Mouse (Mus musculus) limb, embryonic 10.5 days (tissue): ENCODE results near the gene Taar9. TPM values are rescaled to one million over a fixed set of nuclear protein-coding genes. Genes with fewer than 3 reads are reported as not detected.
"Not testable (repeated sequence)": the region's sequence is repeated elsewhere in the genome, so short reads cannot be mapped to it uniquely, and the experiment has no call there.

Source experiments
- DNase-seq: peaks from one replicate; pipeline ENCODE4 v3.0.0-alpha.2; 2017; ENCODE audit warnings: low spot score
- H3K27ac ChIP-seq: fragments of 300-500 bp; sonication (generic); 2 replicates; pipeline ENCODE4 v1.5.1; 2016; ENCODE audit warnings: mild to moderate bottlenecking
- H3K27me3 ChIP-seq: fragments of 300-500 bp; sonication (generic); 2 replicates; pipeline ENCODE4 v1.6.1; 2016; ENCODE audit warnings: low read depth, mild to moderate bottlenecking; ENCODE audit not compliant: poor library complexity, severe bottlenecking
- H3K36me3 ChIP-seq: fragments of 300-500 bp; sonication (generic); 2 replicates; pipeline ENCODE4 v1.6.1; 2016; ENCODE audit warnings: mild to moderate bottlenecking, moderate library complexity
- H3K4me1 ChIP-seq: fragments of 300-500 bp; sonication (generic); 2 replicates; pipeline ENCODE4 v1.6.1; 2016
- H3K4me3 ChIP-seq: fragments of 300-500 bp; sonication (generic); 2 replicates; pipeline ENCODE4 v1.5.1; 2016; ENCODE audit warnings: mild to moderate bottlenecking, moderate library complexity
- H3K9me3 ChIP-seq: fragments of 300-500 bp; sonication (generic); replicated peaks from 2 replicates; pipeline ENCODE4 v1.6.1; 2016; ENCODE audit warnings: mild to moderate bottlenecking
- WGBS: fragments of 180-500 bp; shearing (Covaris S2); methylation state at CpG from one replicate; pipeline ENCODE4 v1.1.7; 2016; 5-methylcytosine and 5-hydroxymethylcytosine counted together
- polyA plus RNA-seq: library from polyadenylated mRNA; unstranded; fragments of >200 nt; fragmentation: Nextera tagmentation; extraction: Ambion mirVana; gene quantifications from 2 replicates; pipeline ENCODE4 v1.2.1, GENCODE M21; 2016

Gene Taar9
- not detected in 2 replicates for polyA plus RNA-seq

DNA sequence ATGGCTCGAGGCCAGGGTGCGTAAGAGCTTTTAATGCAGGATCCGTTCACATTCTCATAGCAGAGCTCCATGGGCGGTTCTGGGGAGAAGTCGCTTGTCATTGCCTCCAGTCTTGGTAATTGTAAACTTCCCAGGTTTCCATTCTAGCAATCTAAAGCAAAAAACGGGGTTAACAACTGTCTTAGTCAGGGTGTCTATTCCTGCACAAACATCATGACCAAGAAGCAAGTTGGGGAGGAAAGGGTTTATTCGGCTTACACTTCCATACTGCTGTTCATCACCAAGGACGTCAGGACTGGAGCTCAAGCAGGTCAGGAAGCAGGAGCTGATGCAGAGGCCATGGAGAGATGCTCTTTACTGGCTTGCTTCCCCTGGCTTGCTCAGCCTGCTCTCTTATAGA is at the start of gene Taar9:
Gene Taar9 (minus strand): TSS at position 101 of the 400 bp plus-strand sequence.
- not testable (repeated sequence) for DNase-seq
- WGBS = 87% methylated on average over 8 of the region's 8 CpGs

DNA sequence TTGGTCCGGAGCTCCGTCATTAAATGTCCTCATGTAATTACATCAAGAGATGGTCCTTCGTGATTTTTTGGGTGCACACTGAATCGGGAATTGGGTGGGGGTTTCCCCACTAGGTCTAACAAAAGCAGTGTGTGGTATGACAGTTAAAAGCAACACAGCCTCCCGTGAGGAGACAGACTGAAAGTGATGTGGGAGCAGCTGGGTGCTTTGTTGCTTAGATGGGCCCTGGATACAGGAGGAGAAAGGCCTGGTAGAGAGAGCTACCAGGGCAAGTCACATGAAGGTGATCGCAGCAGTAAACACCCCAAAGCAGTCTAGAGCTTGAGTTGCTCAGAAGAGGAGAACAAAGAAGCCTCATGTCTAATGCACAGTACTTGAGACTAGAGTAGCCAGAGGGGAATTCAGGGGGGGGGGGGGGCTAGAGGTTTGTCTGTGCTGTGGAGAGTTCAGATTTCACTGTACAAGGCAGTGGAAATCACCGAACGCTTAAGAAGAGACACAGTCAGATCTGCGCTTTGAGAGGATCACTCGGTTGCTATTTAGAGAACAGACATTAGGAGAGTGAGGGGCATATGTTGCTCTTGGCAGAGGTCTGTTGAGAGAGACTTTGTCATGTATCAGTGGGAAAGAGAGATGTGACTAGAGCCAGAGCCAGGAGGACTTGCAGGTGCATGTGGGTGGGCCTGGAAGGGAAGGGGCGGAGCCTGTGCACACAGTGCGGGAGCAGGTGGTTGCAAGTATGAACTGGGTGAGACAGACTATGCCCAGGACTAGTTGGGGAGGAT is 49.3 kb upstream of the Taar9 start:
- H3K27ac ChIP-seq = no peak overlapping the region
- H3K27me3 ChIP-seq = no peaks in the 10 kb centered on the region
- peaks cover 24% of the 10 kb centered on the region; the same call in 1 of the 2 replicates for H3K36me3 ChIP-seq
- WGBS = 96% methylated on average over 12 of the region's 12 CpGs
- no peak for DNase-seq
- no peaks in the 10 kb centered on the region for H3K9me3 ChIP-seq
- H3K4me1 ChIP-seq = no peaks in the 10 kb centered on the region
- H3K4me3 ChIP-seq = no peak overlapping the region

More for the DNA sequence above, at the start of gene Taar9:
- H3K36me3 ChIP-seq, H3K9me3 ChIP-seq, H3K27me3 ChIP-seq, H3K27ac ChIP-seq, H3K4me3 ChIP-seq: not testable (repeated sequence)
- H3K4me1 ChIP-seq = peaks cover 11% of the 10 kb centered on the region

DNA sequence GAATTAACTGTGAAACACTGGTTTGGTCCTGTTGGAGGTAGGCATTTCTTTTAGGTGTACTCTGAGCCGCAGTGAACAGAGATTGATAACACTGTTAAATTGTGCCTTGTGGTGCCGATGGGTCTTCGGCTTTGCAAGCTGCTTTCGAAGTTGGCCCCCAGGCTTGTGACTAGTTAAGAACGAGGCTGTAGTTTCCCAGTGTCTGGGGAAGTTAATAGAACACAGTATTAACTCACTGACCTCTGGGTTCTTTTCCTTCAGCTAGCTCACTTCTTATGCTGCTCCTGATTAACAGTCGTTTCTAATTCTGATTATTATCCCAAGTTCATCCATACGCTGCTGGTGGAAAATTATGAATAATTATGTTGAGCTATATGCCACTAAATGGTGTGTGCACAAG is 40.8 kb upstream of the Taar9 start:
- Histone ChIP-seq H3K27ac (no peak overlapping the region), H3K9me3 (no peaks in the 10 kb centered on the region), H3K4me1 (peaks cover 7% of the 10 kb centered on the region), H3K27me3 (no peaks in the 10 kb centered on the region), H3K4me3 (peak overlapping the region; percentile 86; the same call in 1 of the 2 replicates), H3K36me3 (no peaks in the 10 kb centered on the region)
- no peak for DNase-seq
- 57% methylated on average over 7 of the region's 7 CpGs for WGBS

DNA sequence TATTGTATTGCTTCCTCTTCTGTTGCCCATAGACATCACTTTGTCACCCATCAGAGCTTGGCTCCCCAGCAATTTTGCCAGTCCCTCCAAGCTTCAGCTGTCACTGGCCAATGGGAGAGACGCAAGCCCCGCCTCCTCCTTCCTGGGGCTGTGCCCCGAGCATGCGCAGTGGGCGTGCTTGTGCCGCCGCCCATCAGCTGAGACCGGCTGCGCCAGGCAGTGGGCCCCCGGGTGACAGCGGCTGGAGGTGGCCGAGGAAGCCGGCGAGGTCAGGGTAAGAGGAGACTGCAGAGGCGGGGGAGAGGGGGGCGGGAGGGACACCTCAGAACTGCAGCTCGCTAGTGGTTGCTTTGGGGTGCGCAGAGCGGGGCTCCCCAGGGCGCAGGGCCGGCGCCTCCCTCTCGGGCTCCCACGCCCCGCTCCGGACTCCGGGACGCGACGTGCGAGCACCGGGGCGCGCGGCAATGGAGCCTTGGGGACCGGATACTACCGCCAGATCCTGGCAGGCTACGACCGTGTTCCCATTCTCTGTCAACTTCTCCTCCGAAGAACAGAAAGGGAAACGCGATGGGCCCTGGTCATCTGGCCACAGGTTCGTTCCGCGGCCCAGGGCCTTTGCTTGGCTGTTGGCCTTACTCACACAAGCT is 39.9 kb upstream of the Taar9 start, which contains the start of gene Stx7:
Gene Stx7 (plus strand): TSS at position 168 of the 647 bp plus-strand sequence.
- Histone ChIP-seq H3K4me1 (peaks cover 7% of the 10 kb centered on the region), H3K9me3 (no peaks in the 10 kb centered on the region), H3K27ac (peak within 1 kb of the TSS; percentile 88), H3K27me3 (no peaks in the 10 kb centered on the region), H3K36me3 (no peaks in the 10 kb centered on the region), H3K4me3 (peak within 1 kb of the TSS; percentile 86)
- under 1% methylated on average over 43 of the region's 45 CpGs for WGBS
- peak; percentile 91 for DNase-seq

DNA sequence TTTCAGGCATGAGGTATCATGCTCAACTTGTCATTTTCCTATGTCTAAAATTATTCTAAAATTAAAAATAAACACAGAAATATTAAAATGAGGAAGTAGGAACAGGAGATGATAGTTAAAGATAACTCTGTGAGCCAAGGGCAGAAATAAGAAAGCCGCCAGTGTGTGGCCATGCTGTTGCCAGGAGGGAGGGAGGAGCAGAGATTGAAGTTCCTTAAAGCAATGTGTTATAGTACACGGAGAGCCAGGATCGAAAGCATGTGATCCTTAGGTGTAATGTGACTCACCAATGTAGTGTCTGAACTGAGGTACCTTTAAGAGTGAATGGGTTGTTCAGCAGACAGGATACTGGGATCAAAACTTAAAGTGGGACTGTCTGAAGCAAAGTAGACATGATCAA is 33.4 kb upstream of the Taar9 start:
- H3K9me3 ChIP-seq = no peaks in the 10 kb centered on the region
- 84% methylated on average over 3 of the region's 3 CpGs for WGBS
- no peaks in the 10 kb centered on the region for H3K4me1 ChIP-seq
- H3K27ac ChIP-seq = no peak overlapping the region
- no peak for DNase-seq
- H3K4me3 ChIP-seq = no peak overlapping the region
- H3K27me3 ChIP-seq = no peaks in the 10 kb centered on the region
- no peaks in the 10 kb centered on the region for H3K36me3 ChIP-seq

DNA sequence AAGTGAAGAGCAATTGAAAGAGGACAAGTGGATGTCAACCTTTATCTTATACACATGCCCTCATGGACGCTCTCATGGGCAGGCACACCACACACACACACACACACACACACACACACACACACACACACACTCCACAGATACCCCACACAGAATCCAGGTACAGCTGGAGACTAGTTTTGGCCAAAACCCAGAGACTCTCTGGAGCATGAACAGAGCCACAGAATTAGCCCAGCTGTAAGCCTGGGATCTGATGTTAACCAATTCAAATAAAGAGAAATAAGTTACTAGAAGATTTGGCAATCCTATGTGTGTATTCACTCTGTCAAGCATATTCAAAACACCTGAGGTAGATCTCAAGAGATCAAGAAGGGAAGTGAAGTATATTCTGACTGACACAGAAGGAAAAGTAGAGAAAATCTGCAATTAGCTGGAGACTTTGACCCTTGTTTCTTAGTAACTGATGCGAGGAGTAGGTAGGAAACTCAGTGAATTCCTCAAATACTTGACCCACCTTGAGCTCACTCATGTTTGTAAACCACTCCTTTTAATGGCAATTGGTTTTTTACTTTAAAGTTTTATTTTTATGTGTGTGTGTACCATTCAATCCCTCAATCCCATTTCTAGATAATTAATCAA is 29.4 kb upstream of the Taar9 start:
- Histone ChIP-seq H3K9me3 (no peaks in the 10 kb centered on the region), H3K27ac (no peak overlapping the region), H3K27me3 (no peaks in the 10 kb centered on the region), H3K36me3 (no peaks in the 10 kb centered on the region), H3K4me1 (no peaks in the 10 kb centered on the region), H3K4me3 (no peak overlapping the region)
- DNase-seq = no peak
- 85% methylated on average over 2 of the region's 2 CpGs for WGBS

DNA sequence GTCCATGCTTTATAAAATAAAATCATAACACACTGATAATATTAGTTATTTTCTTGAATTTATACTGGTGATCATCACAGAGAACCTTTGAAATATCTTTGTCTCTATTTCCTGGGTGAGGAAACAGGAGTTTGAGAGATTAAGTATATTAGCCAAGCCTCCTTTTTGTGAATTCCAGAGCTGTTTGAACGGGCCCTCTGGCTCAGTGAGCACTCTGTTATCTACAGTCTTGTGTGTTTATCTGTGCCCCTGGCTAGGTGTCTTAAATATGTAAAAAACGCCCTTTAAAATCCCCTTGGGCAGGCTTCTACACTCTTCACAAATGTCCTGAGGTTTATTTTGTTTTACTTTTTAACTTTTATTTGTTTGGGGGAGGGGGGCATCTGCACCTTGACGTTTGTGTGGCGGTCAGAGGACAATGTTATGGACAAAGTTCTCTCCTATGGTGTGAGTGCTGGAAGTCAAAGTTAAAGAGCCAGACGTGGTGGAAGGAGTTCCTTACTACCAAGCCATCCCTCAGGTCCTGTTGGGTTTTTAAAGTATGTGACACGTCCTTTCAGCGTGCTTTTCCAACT is 24.8 kb upstream of the Taar9 start:
- WGBS = 65% methylated on average over 7 of the region's 7 CpGs
- Histone ChIP-seq H3K36me3 (no peaks in the 10 kb centered on the region), H3K4me3 (no peak overlapping the region), H3K27me3 (no peaks in the 10 kb centered on the region), H3K27ac (no peak overlapping the region), H3K4me1 (peaks cover 11% of the 10 kb centered on the region; the same call in 1 of the 2 replicates), H3K9me3 (no peaks in the 10 kb centered on the region)
- DNase-seq = no peak

DNA sequence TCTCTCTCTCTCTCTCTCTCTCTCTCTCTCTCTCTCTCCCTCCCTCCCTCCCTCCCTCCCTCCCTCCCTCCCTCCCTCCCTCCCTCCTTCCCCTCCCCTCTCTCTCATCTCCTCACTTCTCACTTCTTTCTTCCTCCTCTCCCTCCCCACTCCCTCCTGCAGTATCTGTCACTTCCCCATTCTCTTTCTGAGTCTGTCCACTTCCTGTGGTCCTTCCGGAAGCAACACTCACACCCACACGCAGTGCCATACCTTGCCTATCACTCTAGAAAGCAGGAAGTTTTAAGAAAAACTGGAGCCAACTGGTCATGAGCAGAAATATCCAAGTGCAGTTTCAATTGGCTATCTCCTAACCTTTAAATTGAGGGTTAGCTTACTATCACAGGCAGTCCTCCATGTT is 23.8 kb upstream of the Taar9 start:
- Histone ChIP-seq H3K36me3 (no peaks in the 10 kb centered on the region), H3K4me1 (peaks cover 11% of the 10 kb centered on the region; the same call in 1 of the 2 replicates), H3K27ac (no peak overlapping the region), H3K27me3 (no peaks in the 10 kb centered on the region), H3K9me3 (no peaks in the 10 kb centered on the region), H3K4me3 (no peak overlapping the region)
- 63% methylated on average over 2 of the region's 2 CpGs for WGBS
- DNase-seq = no peak

DNA sequence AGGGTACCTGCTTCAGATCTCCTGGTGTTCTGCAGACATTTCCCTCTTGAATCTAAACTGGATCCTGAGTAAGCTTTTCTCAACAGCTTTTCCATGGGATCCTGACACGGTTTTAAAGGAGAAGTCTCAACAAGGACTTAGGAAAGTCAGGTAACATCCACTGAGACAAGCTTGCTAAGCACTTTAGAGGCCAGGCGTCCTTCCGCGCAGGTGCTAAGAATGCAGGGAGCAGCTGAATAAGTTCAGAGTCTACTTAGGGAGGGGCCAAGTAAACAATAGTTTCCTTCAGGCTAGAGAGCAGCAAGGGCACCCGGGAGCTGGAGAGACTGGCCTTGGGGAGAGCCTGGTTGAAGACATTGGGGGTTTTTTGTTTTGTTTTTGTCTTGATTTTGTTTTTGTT is 22.9 kb upstream of the Taar9 start:
- peak overlapping the region; percentile 50; the same call in 1 of the 2 replicates for H3K27ac ChIP-seq
- peak; percentile 32 for DNase-seq
- no peaks in the 10 kb centered on the region for H3K36me3 ChIP-seq
- H3K4me1 ChIP-seq = peaks cover 11% of the 10 kb centered on the region; the same call in 1 of the 2 replicates
- no peak overlapping the region for H3K4me3 ChIP-seq
- 26% methylated on average over 5 of the region's 5 CpGs for WGBS
- H3K9me3 ChIP-seq = no peaks in the 10 kb centered on the region
- no peaks in the 10 kb centered on the region for H3K27me3 ChIP-seq

DNA sequence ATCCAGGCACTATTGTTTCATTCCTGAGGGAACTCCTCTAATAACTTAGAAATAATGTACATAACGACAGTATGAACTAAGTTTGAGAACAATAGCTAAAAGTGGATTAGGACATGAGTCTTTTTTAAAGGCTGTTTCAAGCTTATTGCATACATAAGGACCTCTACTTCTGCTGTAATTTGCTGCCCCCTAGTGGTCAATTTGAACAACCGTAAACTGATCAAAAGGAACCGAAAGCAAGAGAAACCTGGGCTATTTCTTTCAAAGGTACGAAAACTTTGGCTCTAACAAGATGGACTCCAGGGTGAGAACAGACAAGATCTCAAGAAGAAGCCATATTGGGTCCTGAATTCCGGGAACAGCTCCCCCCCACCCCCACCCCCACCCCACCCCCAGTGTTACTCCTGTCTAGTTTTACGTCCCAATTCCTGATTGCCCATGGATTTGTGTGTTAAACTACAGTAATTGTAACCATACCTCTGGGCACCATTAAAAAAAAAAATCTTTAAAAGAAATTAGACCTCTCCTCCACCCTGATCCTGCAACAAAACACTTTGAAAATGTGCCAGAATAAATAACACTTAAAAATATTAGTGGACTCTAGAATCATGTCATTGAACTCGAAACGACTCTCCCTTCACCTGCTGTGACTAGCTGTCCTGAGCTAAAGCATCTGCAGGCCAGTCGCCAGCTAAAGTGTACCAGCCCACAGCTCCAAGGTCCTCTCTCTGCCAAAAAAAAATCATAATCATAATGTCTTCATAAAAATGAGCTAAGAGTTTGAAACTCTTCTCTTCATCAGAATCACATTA is 22.3 kb upstream of the Taar9 start:
- WGBS = 29% methylated on average over 9 of the region's 9 CpGs
- Histone ChIP-seq H3K27me3 (no peaks in the 10 kb centered on the region), H3K36me3 (no peaks in the 10 kb centered on the region), H3K4me3 (peak overlapping the region; percentile 37), H3K4me1 (peaks cover 11% of the 10 kb centered on the region; the same call in 1 of the 2 replicates), H3K27ac (no peak overlapping the region; the same call in 1 of the 2 replicates), H3K9me3 (no peaks in the 10 kb centered on the region)
- peak; percentile 42 for DNase-seq

DNA sequence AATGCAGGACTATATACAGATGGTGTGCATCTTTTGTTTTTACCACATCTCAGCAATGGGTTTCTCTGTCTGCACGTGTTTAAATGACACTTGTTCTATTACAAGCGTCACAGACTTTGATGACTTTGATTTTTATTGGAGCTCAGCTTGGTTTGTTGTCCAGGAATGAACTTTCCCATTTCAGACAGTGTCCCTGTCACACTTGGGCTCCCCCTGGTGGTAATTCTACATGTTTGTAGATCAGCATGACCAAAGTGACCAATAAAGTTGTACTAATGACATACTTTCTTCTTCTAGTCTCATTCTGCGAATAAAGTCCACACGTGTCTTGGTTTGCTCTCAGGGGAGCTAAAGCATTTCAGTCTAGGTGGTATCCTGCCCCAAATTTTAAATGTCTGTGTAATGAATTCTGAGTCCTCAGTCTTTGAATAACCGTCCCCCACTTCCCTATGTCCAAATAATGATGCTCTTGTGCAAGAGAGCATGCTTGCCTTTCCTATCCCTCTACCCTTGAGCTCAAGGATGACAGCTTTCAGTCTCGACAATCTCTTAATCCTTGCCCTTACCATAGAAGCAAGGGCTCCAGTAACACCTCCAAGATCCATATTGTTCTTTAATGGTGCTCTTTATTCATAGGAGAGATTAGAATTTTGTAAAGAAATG is 1.9 kb upstream of the Taar9 start:
- H3K36me3 ChIP-seq = no peaks in the 10 kb centered on the region
- 54% methylated on average over 6 of the region's 6 CpGs for WGBS
- H3K27me3 ChIP-seq = no peaks in the 10 kb centered on the region
- H3K9me3 ChIP-seq = no peaks in the 10 kb centered on the region; the same call in 1 of the 2 replicates
- H3K4me1 ChIP-seq = peaks cover 11% of the 10 kb centered on the region
- H3K27ac ChIP-seq = no peak overlapping the region
- peak; percentile 37 for DNase-seq
- H3K4me3 ChIP-seq = no peak overlapping the region
